Mouse (Mus musculus): ENCODE measurements around the gene Arrdc2. TPM values are rescaled to one million over a fixed set of nuclear protein-coding genes. Genes with fewer than 3 reads are reported as not detected.

Arrdc2 gene
- polyA plus RNA-seq, 1 experiment, result 4.4 TPM

- H3K4me1 ChIP-seq (ENCODE audit: control insufficient read depth, insufficient read depth, low read length), result peaks cover 4% of the 10 kb centered on the region; the same call in 1 of the 2 replicates
- no peak overlapping the region for H3K4me3 ChIP-seq (ENCODE audit: insufficient read depth, low read length)
- TF ChIP-seq CTCF (IDR thresholded peaks at IDR 0.05; ENCODE audit: borderline replicate concordance, insufficient read depth, low read length) (no peak), POLR2A (IDR thresholded peaks at IDR 0.05; ENCODE audit: low read depth, low read length) (no peak)
- H3K27ac ChIP-seq (ENCODE audit: insufficient read depth, low read length), result no peak overlapping the region
These were observed 22.8 kb downstream of the Arrdc2 start for GRCm38 (mm10) chr8:70816679-70817078.

- no peak overlapping the region for H3K4me3 ChIP-seq (ENCODE audit: insufficient read depth, low read length)
- no peak overlapping the region for H3K27ac ChIP-seq (ENCODE audit: insufficient read depth, low read length)
- peaks cover 4% of the 10 kb centered on the region; the same call in 1 of the 2 replicates for H3K4me1 ChIP-seq (ENCODE audit: control insufficient read depth, insufficient read depth, low read length)
- TF ChIP-seq CTCF (IDR thresholded peaks at IDR 0.05; ENCODE audit: borderline replicate concordance, insufficient read depth, low read length), result no peak
- no peak for TF ChIP-seq POLR2A (IDR thresholded peaks at IDR 0.05; ENCODE audit: low read depth, low read length)
These were observed 26.6 kb downstream of the Arrdc2 start for GRCm38 (mm10) chr8:70812885-70813284.

GRCm38 (mm10) chr8:70812055-70812454 is 27.5 kb downstream of the Arrdc2 start:
- Histone ChIP-seq H3K27ac (ENCODE audit: insufficient read depth, low read length) (no peak overlapping the region), H3K4me1 (ENCODE audit: control insufficient read depth, insufficient read depth, low read length) (peaks cover 4% of the 10 kb centered on the region; the same call in 1 of the 2 replicates), H3K4me3 (ENCODE audit: insufficient read depth, low read length) (no peak overlapping the region)
- TF ChIP-seq CTCF (IDR thresholded peaks at IDR 0.05; ENCODE audit: borderline replicate concordance, insufficient read depth, low read length) (no peak), POLR2A (IDR thresholded peaks at IDR 0.05; ENCODE audit: low read depth, low read length) (no peak)

GRCm38 (mm10) chr8:70810962-70811680 is 28.4 kb downstream of the Arrdc2 start:
- H3K4me1 ChIP-seq (ENCODE audit: control insufficient read depth, insufficient read depth, low read length), result peaks cover 4% of the 10 kb centered on the region; the same call in 1 of the 2 replicates
- no peak overlapping the region for H3K4me3 ChIP-seq (ENCODE audit: insufficient read depth, low read length)
- H3K27ac ChIP-seq (ENCODE audit: insufficient read depth, low read length), result no peak overlapping the region; the same call in 1 of the 2 replicates
- TF ChIP-seq POLR2A (IDR thresholded peaks at IDR 0.05; ENCODE audit: low read depth, low read length) (no peak), CTCF (IDR thresholded peaks at IDR 0.05; ENCODE audit: borderline replicate concordance, insufficient read depth, low read length) (no peak)

GRCm38 (mm10) chr8:70808955-70809701 is 30.4 kb downstream of the Arrdc2 start:
- peaks cover 4% of the 10 kb centered on the region; the same call in 1 of the 2 replicates for H3K4me1 ChIP-seq (ENCODE audit: control insufficient read depth, insufficient read depth, low read length)
- TF ChIP-seq CTCF (IDR thresholded peaks at IDR 0.05; ENCODE audit: borderline replicate concordance, insufficient read depth, low read length) (no peak), POLR2A (IDR thresholded peaks at IDR 0.05; ENCODE audit: low read depth, low read length) (no peak)
- H3K27ac ChIP-seq (ENCODE audit: insufficient read depth, low read length), result no peak overlapping the region
- H3K4me3 ChIP-seq (ENCODE audit: insufficient read depth, low read length), result no peak overlapping the region

- TF ChIP-seq CTCF (IDR thresholded peaks at IDR 0.05; ENCODE audit: borderline replicate concordance, insufficient read depth, low read length) (no peak), POLR2A (IDR thresholded peaks at IDR 0.05; ENCODE audit: low read depth, low read length) (no peak)
- no peak within 1 kb of the TSS for H3K4me3 ChIP-seq (ENCODE audit: insufficient read depth, low read length)
- no peak within 1 kb of the TSS for H3K27ac ChIP-seq (ENCODE audit: insufficient read depth, low read length)
- peaks cover 4% of the 10 kb centered on the region; the same call in 1 of the 2 replicates for H3K4me1 ChIP-seq (ENCODE audit: control insufficient read depth, insufficient read depth, low read length)
These were observed 31.3 kb downstream of the Arrdc2 start, which contains the start of gene Il12rb1 for GRCm38 (mm10) chr8:70808239-70808638. Gene Il12rb1 (plus strand): TSS chr8:70808449.

- H3K27ac ChIP-seq (ENCODE audit: insufficient read depth, low read length), result no peak overlapping the region
- TF ChIP-seq CTCF (IDR thresholded peaks at IDR 0.05; ENCODE audit: borderline replicate concordance, insufficient read depth, low read length), result no peak
- TF ChIP-seq POLR2A (IDR thresholded peaks at IDR 0.05; ENCODE audit: low read depth, low read length), result no peak
- 0 out of 2 replicates have a peak, but pooled peaks cover under 1% of the 10 kb centered on the region for H3K4me1 ChIP-seq (ENCODE audit: control insufficient read depth, insufficient read depth, low read length)
- no peak overlapping the region for H3K4me3 ChIP-seq (ENCODE audit: insufficient read depth, low read length)
These were observed 32.2 kb downstream of the Arrdc2 start for GRCm38 (mm10) chr8:70807304-70807703.

- no peak overlapping the region for H3K4me3 ChIP-seq (ENCODE audit: insufficient read depth, low read length)
- H3K4me1 ChIP-seq (ENCODE audit: control insufficient read depth, insufficient read depth, low read length), result no peaks in the 10 kb centered on the region
- H3K27ac ChIP-seq (ENCODE audit: insufficient read depth, low read length), result no peak overlapping the region
- TF ChIP-seq CTCF (IDR thresholded peaks at IDR 0.05; ENCODE audit: borderline replicate concordance, insufficient read depth, low read length) (no peak), POLR2A (IDR thresholded peaks at IDR 0.05; ENCODE audit: low read depth, low read length) (no peak)
These were observed 33.0 kb downstream of the Arrdc2 start for GRCm38 (mm10) chr8:70806541-70806940.

GRCm38 (mm10) chr8:70804481-70805206 is 34.9 kb downstream of the Arrdc2 start, which contains the start of gene Mast3:
Gene Mast3 (minus strand): TSS chr8:70805054.
- no peaks in the 10 kb centered on the region for H3K4me1 ChIP-seq (ENCODE audit: control insufficient read depth, insufficient read depth, low read length)
- no peak within 1 kb of the TSS for H3K27ac ChIP-seq (ENCODE audit: insufficient read depth, low read length)
- H3K4me3 ChIP-seq (ENCODE audit: insufficient read depth, low read length), result peak within 1 kb of the TSS; percentile 51
- TF ChIP-seq POLR2A (IDR thresholded peaks at IDR 0.05; ENCODE audit: low read depth, low read length) (peak; percentile 64), CTCF (IDR thresholded peaks at IDR 0.05; ENCODE audit: borderline replicate concordance, insufficient read depth, low read length) (no peak)
